Mouse (Mus musculus): Measurements from ENCODE around the gene Anapc11. TPM values are rescaled to one million over a fixed set of nuclear protein-coding genes. Genes with fewer than 3 reads are reported as not detected.
"Not testable (repeated sequence)": the region's sequence is repeated elsewhere in the genome, so short reads cannot be mapped to it uniquely, and the experiment has no call there.

Gene Anapc11
- polyA plus RNA-seq (2015; fragmentation: Nextera tagmentation; extraction: Ambion mirVana) = 206 and 208 TPM in 2 replicates

DNA sequence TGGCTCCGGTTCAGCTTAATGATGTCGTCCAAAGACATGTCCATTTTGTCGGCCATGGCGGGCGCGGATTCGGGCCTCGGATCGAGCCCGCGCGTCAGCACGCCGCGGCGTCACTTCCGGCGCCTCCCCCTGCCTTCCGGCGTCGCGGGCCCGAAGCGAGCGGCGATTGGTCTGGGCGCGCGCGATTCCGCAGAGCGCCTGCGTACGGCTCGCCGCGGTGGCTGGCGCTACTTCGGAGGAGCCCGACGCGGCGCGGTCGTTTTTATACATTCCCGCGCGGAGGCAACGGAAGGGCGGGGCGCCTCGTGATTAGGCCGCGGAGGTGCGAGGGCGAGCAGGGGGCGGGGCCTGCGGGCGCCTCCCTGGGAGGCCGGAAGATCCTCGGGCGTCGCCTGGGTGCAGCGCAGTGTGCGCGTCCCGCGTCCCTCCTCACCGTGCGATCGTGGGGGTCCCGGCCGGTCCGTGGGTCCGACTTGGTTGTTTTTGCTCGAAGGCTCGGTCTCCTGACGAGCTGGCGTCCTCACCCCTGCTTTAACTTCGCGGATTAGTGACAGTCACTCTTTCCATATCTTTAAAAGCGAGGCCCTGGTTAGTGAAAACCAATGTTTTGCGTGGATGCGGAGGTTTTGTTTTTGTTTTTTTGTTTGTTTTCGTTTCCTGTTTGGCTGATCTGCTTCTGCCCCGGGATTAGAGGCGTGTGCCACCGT is at the start of gene Anapc11, which contains the start of gene Alyref:
Gene Anapc11 (plus strand): TSS at position 139 of the 707 bp plus-strand sequence.
Gene Alyref (minus strand): TSS at position 83 of the 707 bp plus-strand sequence.
- H3K27me3 ChIP-seq (replicated peaks) = no peaks in the 10 kb centered on the region
- under 1% methylated on average over 88 of the region's 88 CpGs for WGBS
- ATAC-seq (ENCODE audit: low FRiP score) = peak; percentile 97
- H3K4me2 ChIP-seq = peak within 1 kb of the TSS; percentile 95
- peak within 1 kb of the TSS; percentile 97 for H3K4me3 ChIP-seq (replicated peaks)
- peaks cover 55% of the 10 kb centered on the region for H3K36me3 ChIP-seq
- peak within 1 kb of the TSS; percentile 90 for H3K27ac ChIP-seq (replicated peaks)
- H3K4me1 ChIP-seq = peaks cover 30% of the 10 kb centered on the region
- peak within 1 kb of the TSS; percentile 96 for H3K9ac ChIP-seq (replicated peaks)
- no peaks in the 10 kb centered on the region for H3K9me3 ChIP-seq (replicated peaks)

DNA sequence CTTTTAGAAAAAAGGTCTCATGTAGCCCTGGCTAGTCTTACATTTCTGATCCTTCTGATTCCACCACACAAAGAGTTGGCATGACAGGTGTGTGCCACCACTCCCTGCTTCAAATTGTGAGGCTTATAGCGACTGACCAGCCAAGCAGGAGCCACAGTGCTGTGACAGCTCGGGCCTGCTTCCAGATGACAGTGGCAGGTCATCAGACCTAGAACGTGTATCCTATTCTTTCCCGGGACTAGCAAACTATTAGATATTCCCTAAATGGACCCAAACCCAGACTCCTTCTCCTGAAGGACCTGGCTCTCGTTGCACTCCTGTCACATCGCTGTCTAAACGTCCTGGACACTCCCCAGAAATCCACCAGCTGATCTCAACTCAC is 49.4 kb upstream of the Anapc11 start:
- Histone ChIP-seq H3K27me3 (replicated peaks) (no peaks in the 10 kb centered on the region), H3K36me3 (peaks cover 11% of the 10 kb centered on the region), H3K9me3 (replicated peaks) (no peaks in the 10 kb centered on the region), H3K4me3 (replicated peaks) (peak overlapping the region; percentile 94), H3K4me2 (peak overlapping the region; percentile 92), H3K27ac (replicated peaks) (peak overlapping the region; percentile 87), H3K4me1 (peaks cover 43% of the 10 kb centered on the region), H3K9ac (replicated peaks) (peak overlapping the region; percentile 98)
- WGBS = 32% methylated on average over 7 of the region's 7 CpGs
- ATAC-seq (ENCODE audit: low FRiP score) = 0 out of 2 replicates have a peak, but pooled peaks have one; percentile 4

- Histone ChIP-seq H3K27me3 (replicated peaks) (no peaks in the 10 kb centered on the region), H3K4me3 (replicated peaks) (peak within 1 kb of the TSS; percentile 94), H3K27ac (replicated peaks) (peak within 1 kb of the TSS; percentile 87), H3K9ac (replicated peaks) (peak within 1 kb of the TSS; percentile 98), H3K4me1 (peaks cover 43% of the 10 kb centered on the region), H3K36me3 (peaks cover 5% of the 10 kb centered on the region), H3K9me3 (replicated peaks) (no peaks in the 10 kb centered on the region), H3K4me2 (peak within 1 kb of the TSS; percentile 92)
- WGBS = under 1% methylated on average over 67 of the region's 87 CpGs
- peak; percentile 93 for ATAC-seq (ENCODE audit: low FRiP score)
Observed at GRCm38 (mm10) chr11:120549168-120549945, 48.9 kb upstream of the Anapc11 start, which contains the start of gene Mcrip1. Gene Mcrip1, minus strand, starts transcription at chr11:120549727.

GRCm38 (mm10) chr11:120549986-120550809 is 48.0 kb upstream of the Anapc11 start:
- peaks cover 43% of the 10 kb centered on the region for H3K4me1 ChIP-seq
- H3K36me3 ChIP-seq = no peaks in the 10 kb centered on the region
- no peak for ATAC-seq (ENCODE audit: low FRiP score)
- H3K4me2 ChIP-seq = peak overlapping the region; percentile 92
- H3K27me3 ChIP-seq (replicated peaks) = no peaks in the 10 kb centered on the region
- H3K9ac ChIP-seq (replicated peaks) = peak overlapping the region; percentile 98
- H3K9me3 ChIP-seq (replicated peaks) = no peaks in the 10 kb centered on the region
- H3K27ac ChIP-seq (replicated peaks) = peak overlapping the region; percentile 87
- H3K4me3 ChIP-seq (replicated peaks) = peak overlapping the region; percentile 94
- 76% methylated on average over 11 of the region's 11 CpGs for WGBS

DNA sequence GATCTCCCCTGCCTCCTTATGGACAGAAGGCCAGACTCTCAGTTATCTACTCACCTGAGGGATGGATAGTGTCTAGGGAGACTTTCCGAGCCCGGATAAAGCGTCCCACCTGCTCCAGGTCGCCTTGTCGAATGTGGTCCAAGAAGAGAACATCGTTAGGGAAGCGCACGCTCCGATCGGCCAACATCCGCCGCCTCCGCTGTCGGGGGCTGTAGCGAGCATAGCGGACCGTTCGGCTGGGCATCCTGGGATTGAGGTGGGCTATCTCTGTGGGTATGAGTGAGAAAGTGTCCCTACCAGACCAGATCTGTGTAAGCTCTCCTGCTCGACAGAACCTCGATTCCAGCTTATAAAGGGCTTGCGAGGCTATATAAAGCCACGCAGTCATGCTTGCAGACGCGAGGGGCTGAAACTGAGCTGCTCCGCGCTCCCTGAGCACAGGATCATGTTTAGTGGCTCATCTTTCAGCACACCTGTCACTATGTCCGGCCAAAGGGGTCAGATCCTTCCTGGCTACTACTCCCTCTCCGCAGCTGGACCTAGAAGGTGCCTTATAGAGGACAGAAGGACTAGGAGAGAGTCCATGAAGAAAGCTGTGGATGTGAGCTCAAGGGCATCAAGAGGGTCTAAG is 47.3 kb upstream of the Anapc11 start, which contains the start of gene Ppp1r27:
Gene Ppp1r27 (minus strand): TSS at position 323 of the 631 bp plus-strand sequence.
- H3K27ac ChIP-seq (replicated peaks) = peak within 1 kb of the TSS; percentile 87
- peak within 1 kb of the TSS; percentile 92 for H3K4me2 ChIP-seq
- WGBS = 95% methylated on average over 28 of the region's 28 CpGs
- ATAC-seq (ENCODE audit: low FRiP score) = no peak
- no peaks in the 10 kb centered on the region for H3K9me3 ChIP-seq (replicated peaks)
- no peaks in the 10 kb centered on the region for H3K36me3 ChIP-seq
- H3K9ac ChIP-seq (replicated peaks) = peak within 1 kb of the TSS; percentile 98
- peaks cover 38% of the 10 kb centered on the region for H3K4me1 ChIP-seq
- H3K4me3 ChIP-seq (replicated peaks) = peak within 1 kb of the TSS; percentile 94
- no peaks in the 10 kb centered on the region for H3K27me3 ChIP-seq (replicated peaks)

GRCm38 (mm10) chr11:120552736-120553135 is 45.5 kb upstream of the Anapc11 start:
- H3K4me2 ChIP-seq = no peak overlapping the region
- no peak overlapping the region for H3K27ac ChIP-seq (replicated peaks)
- no peaks in the 10 kb centered on the region for H3K27me3 ChIP-seq (replicated peaks)
- H3K9me3 ChIP-seq (replicated peaks) = no peaks in the 10 kb centered on the region; the same call in 1 of the 2 replicates
- H3K4me1 ChIP-seq = peaks cover 24% of the 10 kb centered on the region
- H3K4me3 ChIP-seq (replicated peaks) = no peak overlapping the region
- ATAC-seq (ENCODE audit: low FRiP score) = no peak
- no peaks in the 10 kb centered on the region for H3K36me3 ChIP-seq
- WGBS = 81% methylated on average over 5 of the region's 5 CpGs
- no peak overlapping the region for H3K9ac ChIP-seq (replicated peaks)

- peaks cover 12% of the 10 kb centered on the region for H3K36me3 ChIP-seq
- no peak for ATAC-seq (ENCODE audit: low FRiP score)
Observed at GRCm38 (mm10) chr11:120554834-120555233, 43.4 kb upstream of the Anapc11 start.

GRCm38 (mm10) chr11:120555260-120555659 is 43.0 kb upstream of the Anapc11 start:
- Histone ChIP-seq H3K4me3 (replicated peaks) (no peak overlapping the region), H3K36me3 (peaks cover 17% of the 10 kb centered on the region), H3K4me2 (no peak overlapping the region), H3K27ac (replicated peaks) (no peak overlapping the region), H3K9ac (replicated peaks) (no peak overlapping the region), H3K4me1 (peaks cover 7% of the 10 kb centered on the region), H3K27me3 (replicated peaks) (no peaks in the 10 kb centered on the region), H3K9me3 (replicated peaks) (no peaks in the 10 kb centered on the region; the same call in 1 of the 2 replicates)
- 92% methylated on average over 2 of the region's 2 CpGs for WGBS
- ATAC-seq (ENCODE audit: low FRiP score) = no peak

More at GRCm38 (mm10) chr11:120554834-120555233, 43.4 kb upstream of the Anapc11 start:
- no peak overlapping the region for H3K27ac ChIP-seq (replicated peaks)
- H3K4me3 ChIP-seq (replicated peaks) = no peak overlapping the region
- no peak overlapping the region for H3K9ac ChIP-seq (replicated peaks)
- no peaks in the 10 kb centered on the region; the same call in 1 of the 2 replicates for H3K9me3 ChIP-seq (replicated peaks)
- H3K4me2 ChIP-seq = no peak overlapping the region
- no peaks in the 10 kb centered on the region for H3K27me3 ChIP-seq (replicated peaks)
- 88% methylated on average over 7 of the region's 7 CpGs for WGBS
- peaks cover 12% of the 10 kb centered on the region for H3K4me1 ChIP-seq

DNA sequence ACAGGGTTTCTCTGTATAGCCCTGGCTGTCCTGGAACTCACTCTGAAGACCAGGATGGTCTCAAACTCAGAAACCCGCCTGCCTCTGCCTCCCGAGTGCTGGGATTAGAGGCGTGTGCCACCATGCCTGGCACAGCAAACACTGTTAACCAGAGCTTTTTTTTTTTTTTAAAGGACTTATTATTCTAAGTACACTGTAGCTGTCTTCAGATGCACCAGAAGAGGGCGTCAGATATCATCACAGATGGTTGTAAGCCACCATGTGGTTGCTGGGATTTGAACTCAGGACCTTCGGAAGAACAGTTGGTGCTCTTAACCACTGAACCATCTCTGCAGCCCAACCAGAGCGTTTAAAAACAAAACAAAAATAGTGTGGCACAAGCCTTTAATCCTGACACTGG is 39.4 kb upstream of the Anapc11 start:
- peaks cover 52% of the 10 kb centered on the region for H3K36me3 ChIP-seq
- H3K9ac ChIP-seq (replicated peaks); H3K27me3 ChIP-seq (replicated peaks); H3K4me2 ChIP-seq; ATAC-seq (ENCODE audit: low FRiP score); H3K4me1 ChIP-seq; H3K27ac ChIP-seq (replicated peaks); H3K9me3 ChIP-seq (replicated peaks); H3K4me3 ChIP-seq (replicated peaks): not testable (repeated sequence)
- 90% methylated on average over 6 of the region's 6 CpGs for WGBS

GRCm38 (mm10) chr11:120560952-120561728 is 37.1 kb upstream of the Anapc11 start:
- Histone ChIP-seq H3K4me2 (no peak overlapping the region), H3K9me3 (replicated peaks) (no peaks in the 10 kb centered on the region; the same call in 1 of the 2 replicates), H3K27me3 (replicated peaks) (no peaks in the 10 kb centered on the region), H3K9ac (replicated peaks) (no peak overlapping the region), H3K27ac (replicated peaks) (no peak overlapping the region), H3K4me1 (no peaks in the 10 kb centered on the region), H3K4me3 (replicated peaks) (no peak overlapping the region), H3K36me3 (peaks cover 74% of the 10 kb centered on the region)
- ATAC-seq (ENCODE audit: low FRiP score) = no peak
- 94% methylated on average over 13 of the region's 13 CpGs for WGBS
